Mouse (Mus musculus): Measurements from ENCODE around the gene B4galt7. TPM values are rescaled to one million over a fixed set of nuclear protein-coding genes. Genes with fewer than 3 reads are reported as not detected.

Gene B4galt7
- polyA plus RNA-seq, 1 experiment from 2014 or later: 30.5 TPM

DNA sequence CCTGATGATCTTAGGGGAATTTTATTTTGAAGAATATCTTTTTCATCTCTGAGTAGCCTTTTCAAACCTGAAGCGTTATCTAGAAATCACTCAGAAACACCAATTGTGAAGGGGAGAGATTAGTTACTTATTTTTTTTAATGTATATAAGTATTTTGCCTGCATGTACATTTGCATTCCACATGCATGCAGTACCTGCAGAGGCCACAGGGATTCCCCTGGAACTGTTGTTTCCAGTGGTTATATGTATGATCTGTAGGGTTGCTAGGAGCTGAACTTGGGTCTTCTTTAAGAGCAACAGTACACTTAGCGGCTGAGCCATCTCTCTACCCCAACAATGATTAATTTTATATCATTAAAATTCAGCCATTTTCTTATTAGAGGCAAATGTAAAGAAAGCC lies 44.8 kb downstream of the B4galt7 start:
- Histone ChIP-seq H3K9me3 (replicated peaks) (no peaks in the 10 kb centered on the region), H3K36me3 (peaks cover 88% of the 10 kb centered on the region), H3K27me3 (ENCODE audit: low read depth, poor library complexity, severe bottlenecking) (no peaks in the 10 kb centered on the region), H3K27ac (replicated peaks) (no peak overlapping the region), H3K4me3 (no peak overlapping the region), H3K4me1 (no peaks in the 10 kb centered on the region)
- peak; percentile 27 for DNase-seq (ENCODE audit: low spot score)
- WGBS: 90% methylated on average over 2 of the region's 2 CpGs

DNA sequence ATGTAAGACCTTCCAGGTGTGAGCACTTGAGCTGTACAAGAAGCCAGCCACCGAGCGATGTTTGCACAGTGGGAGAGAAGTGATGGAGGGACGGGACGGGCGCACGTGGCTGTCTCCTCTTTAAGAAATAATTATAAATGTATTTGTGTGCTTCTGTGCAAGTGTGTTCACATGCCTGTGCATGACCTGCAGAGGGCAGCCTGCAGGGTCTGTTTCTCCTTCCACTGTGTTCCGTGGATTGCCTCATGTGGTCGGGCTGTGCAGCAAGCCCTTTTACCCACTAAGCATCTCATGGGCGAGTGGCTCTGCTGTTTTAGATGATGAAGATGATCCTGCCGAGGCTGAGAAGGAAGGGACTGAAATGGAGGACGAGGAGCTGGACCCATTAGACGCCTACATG lies 50.4 kb downstream of the B4galt7 start:
- Histone ChIP-seq H3K36me3 (peaks cover 100% of the 10 kb centered on the region), H3K4me1 (no peaks in the 10 kb centered on the region), H3K9me3 (replicated peaks) (no peaks in the 10 kb centered on the region), H3K27ac (replicated peaks) (no peak overlapping the region), H3K4me3 (no peak overlapping the region), H3K27me3 (ENCODE audit: low read depth, poor library complexity, severe bottlenecking) (no peaks in the 10 kb centered on the region)
- WGBS: 88% methylated on average over 12 of the region's 12 CpGs
- no peak for DNase-seq (ENCODE audit: low spot score)

DNA sequence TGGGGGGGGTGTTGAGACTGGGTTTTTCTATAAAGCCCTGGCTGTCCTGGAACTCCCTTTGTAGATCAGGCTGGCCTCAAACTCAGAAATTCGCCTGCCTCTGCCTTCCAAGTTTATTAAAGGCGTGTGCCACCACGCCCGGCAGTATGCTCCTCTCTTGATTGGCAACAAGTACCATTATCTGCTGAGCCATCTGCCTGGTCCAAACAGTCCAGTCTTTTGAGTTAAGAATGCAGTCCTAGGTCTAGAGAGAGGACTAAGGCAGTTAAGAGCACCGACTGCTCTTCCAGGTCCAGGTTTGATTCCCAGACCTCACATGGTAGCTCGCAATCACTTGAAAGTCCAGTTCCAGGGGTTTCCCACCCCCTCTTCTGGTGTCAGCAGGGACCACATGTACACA lies 51.3 kb downstream of the B4galt7 start:
- no peaks in the 10 kb centered on the region for H3K27me3 ChIP-seq (ENCODE audit: low read depth, poor library complexity, severe bottlenecking)
- H3K36me3 ChIP-seq: peaks cover 100% of the 10 kb centered on the region
- no peaks in the 10 kb centered on the region for H3K4me1 ChIP-seq
- DNase-seq (ENCODE audit: low spot score): no peak
- no peak overlapping the region for H3K27ac ChIP-seq (replicated peaks)
- 94% methylated on average over 6 of the region's 6 CpGs for WGBS
- no peaks in the 10 kb centered on the region for H3K9me3 ChIP-seq (replicated peaks)
- no peak overlapping the region for H3K4me3 ChIP-seq

Other genes with a start within 250 kb of the B4galt7 start
- gene Lman2, start 237.1 kb upstream of the B4galt7 start, polyA plus RNA-seq (2016; fragmentation: Nextera tagmentation; extraction: Ambion mirVana): 105 and 107 TPM in 2 replicates
- 0.41 and 0.52 TPM in 2 replicates for gene Rgs14, start 230.2 kb upstream of the B4galt7 start, polyA plus RNA-seq (2016; fragmentation: Nextera tagmentation; extraction: Ambion mirVana)
- gene Slc34a1, start 201.7 kb upstream of the B4galt7 start, polyA plus RNA-seq (2016; fragmentation: Nextera tagmentation; extraction: Ambion mirVana): not detected in 2 replicates
- not detected in 2 replicates for gene Pfn3, start 184.7 kb upstream of the B4galt7 start, polyA plus RNA-seq (2016; fragmentation: Nextera tagmentation; extraction: Ambion mirVana)
- gene F12, start 173.1 kb upstream of the B4galt7 start, polyA plus RNA-seq (2016; fragmentation: Nextera tagmentation; extraction: Ambion mirVana): 0.14 TPM in 1 of 2 replicates, not detected in the other
- gene Grk6, start 154.8 kb upstream of the B4galt7 start, polyA plus RNA-seq (2016; fragmentation: Nextera tagmentation; extraction: Ambion mirVana): 41.8 and 51.4 TPM in 2 replicates
- 0.69 and 0.87 TPM in 2 replicates for gene Prr7, start 135.6 kb upstream of the B4galt7 start, polyA plus RNA-seq (2016; fragmentation: Nextera tagmentation; extraction: Ambion mirVana)
- gene Dbn1, start 111.8 kb upstream of the B4galt7 start, polyA plus RNA-seq (2016; fragmentation: Nextera tagmentation; extraction: Ambion mirVana): 381 and 466 TPM in 2 replicates
- gene Pdlim7, start 86.2 kb upstream of the B4galt7 start, polyA plus RNA-seq (2016; fragmentation: Nextera tagmentation; extraction: Ambion mirVana): 191 and 195 TPM in 2 replicates
- 3.1 and 3.6 TPM in 2 replicates for gene Dok3, start 70.6 kb upstream of the B4galt7 start, polyA plus RNA-seq (2016; fragmentation: Nextera tagmentation; extraction: Ambion mirVana)
- gene Ddx41, start 63.2 kb upstream of the B4galt7 start, polyA plus RNA-seq (2016; fragmentation: Nextera tagmentation; extraction: Ambion mirVana): 86.3 and 92.0 TPM in 2 replicates
- gene Fam193b, start 28.8 kb upstream of the B4galt7 start, polyA plus RNA-seq (2016; fragmentation: Nextera tagmentation; extraction: Ambion mirVana): 56.7 and 63.1 TPM in 2 replicates
- 114 and 126 TPM in 2 replicates for gene Tmed9, start 26.2 kb upstream of the B4galt7 start, polyA plus RNA-seq (2016; fragmentation: Nextera tagmentation; extraction: Ambion mirVana)
- 59.1 and 60.8 TPM in 2 replicates for gene Caml, start 23.1 kb downstream of the B4galt7 start, polyA plus RNA-seq (2016; fragmentation: Nextera tagmentation; extraction: Ambion mirVana)
- 37.3 and 41.4 TPM in 2 replicates for gene Ddx46, start 35.1 kb downstream of the B4galt7 start, polyA plus RNA-seq (2016; fragmentation: Nextera tagmentation; extraction: Ambion mirVana)
- gene B230219D22Rik, start 93.2 kb downstream of the B4galt7 start, polyA plus RNA-seq (2016; fragmentation: Nextera tagmentation; extraction: Ambion mirVana): 48.3 and 52.1 TPM in 2 replicates
- 77.6 and 84.3 TPM in 2 replicates for gene Txndc15, start 114.8 kb downstream of the B4galt7 start, polyA plus RNA-seq (2016; fragmentation: Nextera tagmentation; extraction: Ambion mirVana)
- 33.8 and 34.8 TPM in 2 replicates for gene Pcbd2, start 127.5 kb downstream of the B4galt7 start, polyA plus RNA-seq (2016; fragmentation: Nextera tagmentation; extraction: Ambion mirVana)
- not detected in 2 replicates for gene Catsper3, start 184.7 kb downstream of the B4galt7 start, polyA plus RNA-seq (2016; fragmentation: Nextera tagmentation; extraction: Ambion mirVana)
- 0.42 TPM in 1 of 2 replicates, not detected in the other for gene Pitx1, start 236.3 kb downstream of the B4galt7 start, polyA plus RNA-seq (2016; fragmentation: Nextera tagmentation; extraction: Ambion mirVana)